Mouse (Mus musculus) urinary bladder, adult 2 months (tissue): ENCODE measurements around the gene Notch3. TPM values are rescaled to one million over a fixed set of nuclear protein-coding genes. Genes with fewer than 3 reads are reported as not detected.
"Not testable (repeated sequence)": the region's sequence is repeated elsewhere in the genome, so short reads cannot be mapped to it uniquely, and the experiment has no call there.

Experiments used
- DNase-seq: peaks from one replicate; pipeline ENCODE4 v3.0.0; 2022; ENCODE audit warnings: low spot score
- polyA plus RNA-seq: library from polyadenylated mRNA; depleted of rRNA; stranded (reverse); fragments of >200 nt; gene quantifications from 2 replicates; pipeline ENCODE4 v1.2.3, GENCODE M21; 2012

Gene Notch3
- polyA plus RNA-seq, 1 experiment: 16.1 TPM

GRCm38 (mm10) chr17:32118484-32118883 lies 48.2 kb downstream of the Notch3 start:
- no peak for DNase-seq

DNA sequence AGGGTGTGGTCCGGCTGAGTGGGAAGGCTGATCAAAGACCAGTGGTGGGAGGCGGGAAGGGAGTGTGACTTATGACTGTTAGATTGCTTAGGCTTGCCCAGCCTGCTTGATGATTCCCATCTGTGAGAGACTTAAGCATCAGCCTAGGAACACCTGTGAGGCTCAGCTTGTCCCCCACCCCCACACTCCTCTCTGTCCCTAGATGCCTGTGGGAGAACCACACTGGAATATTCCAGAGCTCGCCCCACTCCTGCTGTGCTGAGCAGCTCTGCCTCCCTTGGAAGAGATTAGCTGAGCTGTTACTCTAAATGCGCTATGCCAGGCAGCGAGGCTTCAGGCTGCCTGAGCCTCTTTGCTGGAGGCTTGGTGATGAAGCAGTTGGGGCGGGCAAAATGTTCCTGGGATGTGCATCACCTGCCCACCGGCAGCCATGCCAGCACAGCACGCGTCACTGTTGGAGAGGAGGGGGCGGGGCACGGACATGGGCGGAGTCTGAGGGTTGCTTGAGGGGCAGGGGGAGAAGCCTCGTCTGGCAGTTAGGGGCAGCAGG lies 48.7 kb downstream of the Notch3 start:
- DNase-seq: not testable (repeated sequence)

- DNase-seq: no peak
Observed at GRCm38 (mm10) chr17:32117287-32117871, 49.3 kb downstream of the Notch3 start.

- no peak for DNase-seq
Observed at GRCm38 (mm10) chr17:32116586-32117286, 49.9 kb downstream of the Notch3 start.

DNA sequence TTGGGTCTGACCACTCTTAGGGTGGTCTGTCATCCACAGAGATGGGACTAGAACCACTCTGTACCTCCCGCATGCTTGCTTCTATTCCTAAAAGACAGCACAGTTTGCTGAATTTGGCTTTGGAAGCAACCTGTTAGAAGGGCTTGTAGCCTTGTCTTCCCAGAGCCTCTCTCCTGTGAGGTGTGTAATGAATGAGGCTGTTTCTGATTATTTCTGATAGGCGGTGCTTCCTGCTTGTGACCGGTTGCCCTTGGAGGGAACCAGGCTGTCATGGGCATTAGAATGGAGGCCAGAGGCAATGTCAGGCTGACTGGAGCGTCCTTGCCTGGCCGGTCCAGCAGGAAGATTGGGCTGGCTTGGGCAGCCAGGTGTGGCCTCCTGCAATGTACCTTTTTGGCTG lies 52.2 kb downstream of the Notch3 start:
- not testable (repeated sequence) for DNase-seq

- peak; percentile 56 for DNase-seq
Observed at GRCm38 (mm10) chr17:32113523-32114421, 52.9 kb downstream of the Notch3 start.

- DNase-seq: no peak
Observed at GRCm38 (mm10) chr17:32113255-32113522, 53.5 kb downstream of the Notch3 start.

DNA sequence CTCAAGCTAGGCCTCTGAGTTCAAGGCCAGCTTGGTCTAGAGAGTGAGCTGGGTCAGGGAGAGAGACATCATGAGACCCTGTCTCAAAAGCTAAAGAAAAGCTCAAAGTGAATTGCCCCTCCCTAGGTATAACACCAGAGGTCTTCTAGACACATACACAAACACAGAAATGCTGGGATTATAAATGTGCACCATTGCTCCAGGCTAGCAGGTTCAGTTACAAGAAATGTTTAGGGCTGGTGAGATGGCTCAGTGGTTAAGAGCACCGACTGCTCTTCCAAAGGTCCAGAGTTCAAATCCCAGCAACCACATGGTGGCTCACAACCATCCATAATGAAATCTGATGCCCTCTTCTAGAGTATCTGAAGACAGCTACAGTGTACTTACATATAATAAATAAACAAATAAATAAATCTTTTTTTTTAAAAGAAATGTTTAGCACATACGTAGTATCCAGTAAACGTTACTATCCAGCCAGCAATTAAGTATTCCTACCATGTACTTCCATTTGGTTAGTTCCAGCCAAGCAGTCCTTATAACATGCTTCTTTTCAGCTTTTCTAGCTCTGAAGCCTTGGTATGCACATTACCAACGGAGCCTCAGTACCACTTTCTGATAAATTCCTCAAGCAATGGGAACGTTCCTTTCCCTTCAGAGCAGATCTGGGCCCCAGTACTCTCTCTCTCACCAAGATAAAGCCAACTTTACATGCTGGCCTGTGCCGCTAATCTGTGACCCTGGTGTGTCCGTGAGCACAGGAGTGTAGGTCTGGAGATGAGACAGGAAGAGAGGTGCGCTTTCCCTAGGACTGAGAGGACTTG lies 54.0 kb downstream of the Notch3 start:
- DNase-seq: no peak

DNA sequence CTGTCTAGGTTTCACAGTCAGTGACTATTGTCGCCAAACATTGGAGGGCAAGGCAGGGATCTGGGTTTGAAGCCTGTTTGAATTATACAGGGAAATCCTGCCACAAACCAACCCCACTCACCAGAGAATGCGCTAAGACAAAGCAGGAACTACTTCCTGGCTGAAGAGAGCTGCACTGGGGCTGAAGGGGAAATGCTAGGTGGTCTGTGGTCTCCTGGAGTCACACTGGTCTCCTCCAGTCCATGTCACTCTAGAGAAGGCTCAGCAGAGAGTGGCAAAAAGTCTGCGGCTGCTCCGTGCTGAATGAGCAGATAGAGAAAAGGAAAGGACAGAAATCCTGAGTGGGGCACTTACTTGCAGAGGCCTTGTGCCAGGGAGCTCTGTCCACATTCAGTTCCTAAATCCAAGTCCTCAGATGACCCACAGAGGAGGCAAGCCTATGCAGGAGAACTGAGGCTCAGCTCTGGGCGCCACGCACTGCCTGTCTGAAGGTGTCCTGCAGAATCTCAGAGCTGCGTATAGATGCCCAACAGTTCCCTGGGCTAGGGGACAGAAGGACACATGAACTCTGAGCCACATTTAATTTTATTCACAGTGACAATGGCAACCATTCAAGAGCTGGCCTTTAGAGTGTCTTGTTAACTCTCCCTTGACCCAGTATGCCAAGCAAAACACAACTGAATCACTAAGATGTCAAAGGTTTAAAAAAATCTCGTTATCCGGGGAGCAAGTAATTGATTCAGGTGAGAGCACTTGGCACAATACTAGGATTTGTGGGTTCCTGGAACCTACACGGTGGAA lies 55.5 kb downstream of the Notch3 start:
- no peak for DNase-seq

DNA sequence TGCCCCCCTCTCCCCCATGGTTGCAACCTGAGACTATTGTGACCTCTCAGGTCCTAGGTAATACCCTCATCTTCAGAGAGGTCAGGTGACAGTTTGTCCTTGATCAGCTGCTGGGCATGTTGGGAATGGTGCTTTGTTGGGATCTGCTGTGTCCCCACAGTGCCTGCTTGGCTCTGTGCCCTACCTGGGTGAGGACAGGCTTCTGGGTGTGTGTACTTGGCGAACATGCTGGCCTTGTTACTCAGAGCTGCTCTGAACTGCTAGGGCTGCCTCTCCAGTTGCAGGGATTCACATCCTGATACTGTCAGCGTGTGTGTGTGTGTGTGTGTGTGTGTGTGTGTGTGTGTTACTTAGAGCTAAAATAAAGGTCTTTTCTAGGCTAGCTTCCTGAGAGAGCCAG lies 56.2 kb downstream of the Notch3 start:
- DNase-seq: no peak

DNA sequence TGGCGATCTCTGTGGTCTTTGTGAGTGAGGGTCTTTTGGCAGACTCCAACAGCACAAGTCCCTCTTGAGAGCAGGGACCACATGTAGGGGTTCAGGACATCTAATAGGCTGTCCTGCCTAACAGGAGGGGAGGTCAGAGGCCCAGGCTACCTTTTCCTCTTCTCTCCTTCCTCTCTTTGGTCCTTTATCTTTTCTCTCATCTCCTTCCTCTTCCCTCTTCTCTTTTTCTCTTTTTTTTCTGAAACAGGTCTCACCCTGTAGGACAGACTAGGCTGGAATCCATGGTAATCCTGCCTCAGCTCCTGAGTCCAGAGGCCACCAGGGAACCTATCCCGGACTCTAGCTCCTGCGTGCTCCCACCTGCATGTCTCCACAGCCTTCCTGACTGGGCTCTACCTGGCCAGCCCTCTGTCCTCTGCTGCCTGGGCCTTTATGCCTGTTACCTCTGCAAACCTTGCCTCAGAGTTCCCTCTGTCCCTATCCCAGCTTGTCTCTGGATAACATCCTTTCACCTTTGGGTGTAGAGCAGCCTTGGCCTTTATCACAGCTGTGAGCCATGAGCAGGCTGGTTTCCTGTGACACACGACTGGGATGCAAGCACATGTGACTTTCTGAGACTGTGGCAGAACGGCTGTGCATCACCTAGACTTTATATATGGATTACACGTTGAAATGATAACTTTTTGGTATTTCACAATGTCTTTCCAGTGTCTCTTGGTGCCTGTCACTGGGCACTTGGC lies 57.3 kb downstream of the Notch3 start:
- no peak for DNase-seq

DNA sequence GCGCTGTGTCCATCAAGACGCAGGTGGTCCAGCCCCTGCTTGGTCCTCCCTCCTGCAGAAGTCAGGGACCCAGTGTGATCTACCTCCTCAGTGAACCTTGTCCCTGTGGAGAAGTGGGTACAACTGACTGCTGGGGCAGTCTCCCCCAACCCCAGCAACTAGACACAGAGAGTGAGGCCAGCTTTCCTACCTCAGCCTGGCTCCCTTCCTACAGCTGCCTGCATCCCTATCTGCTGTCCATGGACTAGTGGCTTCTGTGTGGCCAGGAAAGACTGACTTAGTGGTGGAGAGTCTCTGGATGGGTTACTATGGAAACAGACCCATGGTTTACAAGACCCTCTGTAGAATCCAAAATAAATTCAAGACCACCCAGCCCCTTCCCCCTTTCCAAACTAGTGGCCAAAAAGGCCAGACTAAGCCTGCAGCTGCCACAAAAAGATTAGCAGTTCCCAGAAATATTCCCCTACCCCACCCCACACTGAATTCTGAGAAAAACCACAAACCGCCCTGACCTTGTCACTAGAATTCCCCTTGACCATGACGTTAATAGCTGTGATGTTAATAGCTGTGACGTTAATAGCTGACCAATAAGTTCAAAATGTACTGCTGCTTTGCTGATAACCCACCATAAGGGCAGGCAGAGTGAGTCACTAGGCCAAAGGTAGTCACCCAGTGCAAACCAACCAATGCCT lies 58.2 kb downstream of the Notch3 start:
- not testable (repeated sequence) for DNase-seq

DNA sequence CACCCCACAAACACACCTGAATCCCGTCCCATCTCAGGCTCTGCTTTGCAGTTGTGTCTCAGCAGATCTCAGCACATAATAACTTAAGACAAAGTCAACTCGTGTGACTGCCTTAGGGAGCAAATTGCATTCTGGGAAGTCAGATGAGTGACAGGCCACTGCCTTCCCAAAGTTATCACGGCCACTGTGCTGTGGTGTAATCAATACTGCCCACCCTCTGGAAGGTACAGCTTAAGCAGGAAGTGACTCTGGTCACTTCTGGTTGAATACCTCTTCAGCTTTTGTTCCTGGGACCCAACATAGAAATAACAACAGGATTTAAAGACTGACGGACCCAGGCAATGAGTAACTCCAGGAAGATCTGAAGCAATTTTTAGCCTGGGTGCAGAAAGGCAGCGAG lies 58.8 kb downstream of the Notch3 start:
- no peak for DNase-seq

DNA sequence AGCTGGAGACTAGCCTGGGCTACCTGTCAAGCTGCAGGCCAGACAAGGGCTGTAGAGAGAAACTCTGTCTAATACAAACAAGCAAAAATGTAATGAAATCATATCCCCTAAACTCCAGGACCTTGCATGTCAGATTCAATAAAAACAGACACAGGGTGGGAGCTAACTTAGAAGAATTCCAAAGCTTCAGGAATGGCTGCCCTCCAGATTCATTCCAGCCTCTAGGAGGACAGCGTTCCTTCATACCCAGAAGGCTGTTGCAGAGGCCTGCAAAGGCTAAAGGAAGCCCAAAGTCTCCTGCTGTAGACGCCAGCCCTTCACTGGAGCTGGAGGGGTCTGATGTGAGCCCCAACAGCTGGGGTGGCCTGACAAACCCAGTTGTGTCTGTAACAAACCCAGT lies 60.3 kb downstream of the Notch3 start:
- DNase-seq: no peak

- no peak for DNase-seq
Observed at GRCm38 (mm10) chr17:32103054-32103453, 63.6 kb downstream of the Notch3 start.

GRCm38 (mm10) chr17:32099943-32100586 lies 66.6 kb downstream of the Notch3 start:
- peak; percentile 64 for DNase-seq

- no peak for DNase-seq
Observed at GRCm38 (mm10) chr17:32099574-32099942, 67.1 kb downstream of the Notch3 start.

GRCm38 (mm10) chr17:32098905-32099304 lies 67.7 kb downstream of the Notch3 start:
- DNase-seq: not testable (repeated sequence)

GRCm38 (mm10) chr17:32097676-32098075 lies 69.0 kb downstream of the Notch3 start:
- no peak for DNase-seq
